ENCODE assay signal across 17 mouse cellular contexts in the genomic region with DNA sequence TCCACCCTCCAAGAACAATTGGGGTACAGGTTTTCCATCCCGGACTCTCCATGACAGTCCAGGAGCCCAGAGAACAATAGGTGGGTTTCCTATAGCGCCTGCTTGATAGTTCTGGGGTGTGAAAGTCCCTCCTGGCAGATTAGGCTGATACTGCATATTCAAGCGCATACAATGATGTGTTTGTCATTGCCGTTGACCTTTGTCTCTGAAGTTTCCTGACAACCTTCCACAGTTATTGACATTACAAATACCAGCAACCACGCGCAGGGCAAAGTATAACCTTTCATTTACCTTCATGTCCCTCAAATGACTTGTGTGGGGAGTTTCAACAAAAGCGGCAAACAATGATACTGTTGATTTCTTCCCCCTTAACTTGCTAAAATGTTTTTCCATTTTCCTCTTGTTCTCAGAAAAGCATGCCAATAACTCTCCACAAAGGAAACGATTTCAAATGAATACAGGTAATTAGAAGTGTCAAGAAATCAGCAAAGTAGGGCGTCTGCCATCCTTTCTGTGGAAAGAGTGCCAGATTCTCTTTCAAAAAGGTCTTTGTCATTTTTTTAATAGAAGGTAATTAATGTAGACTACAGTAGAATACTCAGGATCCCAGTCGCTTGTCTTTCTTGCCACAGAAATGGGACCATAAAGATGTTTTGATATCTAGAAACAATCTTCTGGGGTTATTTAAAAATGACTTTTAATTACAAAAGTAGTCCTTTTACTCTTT.
DNase-seq lines count a peak whose midpoint lies in the region; ATAC-seq lines count a peak whose summit lies in the region.
"Had no signal": no experiment of that assay in that cellular context is flagged by ENCODE, and none has a peak within 500 bp of the region (broad histone marks: within the 10 kb centered on the region; RNA-seq: fewer than 3 reads in every experiment).

No protein-coding gene starts in this region.

- ATAC-seq in kidney, embryonic 16.5 days (ENCODE audit: low FRiP score, low TSS enrichment), result no peak
- peak; percentile 92 for ATAC-seq in intestine, embryonic 16.5 days
- peak; percentile 91 for ATAC-seq in liver, embryonic 16.5 days (ENCODE audit: low read depth)
- no peak for ATAC-seq in midbrain, embryonic 14.5 days (ENCODE audit: low FRiP score, low TSS enrichment)
- no peak for ATAC-seq in cerebellum, adult (ENCODE audit: insufficient number of reproducible peaks, low FRiP score, low TSS enrichment)

- no peaks in the 10 kb centered on the region for H3K9me3 ChIP-seq in kidney, embryonic 16.5 days (ENCODE audit: low read length)
- H3K9me3 ChIP-seq in intestine, embryonic 16.5 days (ENCODE audit: control insufficient read depth, low read length), result no peaks in the 10 kb centered on the region
- no peaks in the 10 kb centered on the region for H3K9me3 ChIP-seq in liver, embryonic 16.5 days (replicated peaks; ENCODE audit: control insufficient read depth, low read length)
- H3K9me3 ChIP-seq in midbrain, embryonic 14.5 days (ENCODE audit: control insufficient read depth, low read length), result no peaks in the 10 kb centered on the region
- H3K9me3 ChIP-seq: embryonic facial prominence, embryonic 12.5 days; hindbrain, embryonic 12.5 days; limb, embryonic 13.5 days had no signal

- H3K9ac ChIP-seq in kidney, embryonic 16.5 days (replicated peaks; ENCODE audit: low read length), result no peak overlapping the region
- H3K9ac ChIP-seq in intestine, embryonic 16.5 days (ENCODE audit: low read depth, low read length), result no peak overlapping the region
- H3K9ac ChIP-seq in liver, embryonic 16.5 days (ENCODE audit: low read depth, low read length), result no peak overlapping the region
- H3K9ac ChIP-seq in midbrain, embryonic 14.5 days (replicated peaks; ENCODE audit: low read length), result no peak overlapping the region
- H3K9ac ChIP-seq: embryonic facial prominence, embryonic 12.5 days; hindbrain, embryonic 12.5 days; limb, embryonic 13.5 days had no signal

- WGBS in kidney, embryonic 16.5 days, result 58% methylated on average over 10 of the region's 10 CpGs
- 49% methylated on average over 10 of the region's 10 CpGs for WGBS in intestine, embryonic 16.5 days
- 35% methylated on average over 10 of the region's 10 CpGs for WGBS in liver, embryonic 16.5 days (ENCODE audit: insufficient replicate concordance)
- WGBS in midbrain, embryonic 14.5 days, result 63% methylated on average over 10 of the region's 10 CpGs

- H3K4me3 ChIP-seq in kidney, embryonic 16.5 days (ENCODE audit: low read length), result no peak overlapping the region
- no peak overlapping the region for H3K4me3 ChIP-seq in intestine, embryonic 16.5 days (ENCODE audit: low read length)
- H3K4me3 ChIP-seq in liver, embryonic 16.5 days (ENCODE audit: low read depth, low read length), result no peak overlapping the region
- H3K4me3 ChIP-seq in midbrain, embryonic 14.5 days (replicated peaks; ENCODE audit: low read depth, low read length), result no peak overlapping the region
- H3K4me3 ChIP-seq: embryonic facial prominence, embryonic 12.5 days; heart, adult 2 months; hindbrain, embryonic 12.5 days; limb, embryonic 13.5 days had no signal

- 0 out of 2 replicates have a peak overlapping the region, but pooled peaks have one; percentile 38 for H3K27ac ChIP-seq in kidney, embryonic 16.5 days (ENCODE audit: low read length)
- peak overlapping the region; percentile 39; the same call in 1 of the 2 replicates for H3K27ac ChIP-seq in intestine, embryonic 16.5 days (ENCODE audit: low read length)
- H3K27ac ChIP-seq in liver, embryonic 16.5 days (ENCODE audit: low read length), result peak overlapping the region; percentile 70
- no peak overlapping the region for H3K27ac ChIP-seq in midbrain, embryonic 14.5 days (replicated peaks; ENCODE audit: low read depth, low read length)
- H3K27ac ChIP-seq: embryonic facial prominence, embryonic 12.5 days; heart, adult 2 months; hindbrain, embryonic 12.5 days; limb, embryonic 13.5 days had no signal

- H3K36me3 ChIP-seq in kidney, embryonic 16.5 days (ENCODE audit: insufficient read depth, low read length), result no peaks in the 10 kb centered on the region
- no peaks in the 10 kb centered on the region for H3K36me3 ChIP-seq in intestine, embryonic 16.5 days (ENCODE audit: control insufficient read depth, insufficient read depth, low read length)
- no peaks in the 10 kb centered on the region for H3K36me3 ChIP-seq in liver, embryonic 16.5 days (ENCODE audit: control insufficient read depth, insufficient read depth)
- H3K36me3 ChIP-seq in midbrain, embryonic 14.5 days (ENCODE audit: control insufficient read depth, insufficient read depth, low read length), result no peaks in the 10 kb centered on the region
- H3K36me3 ChIP-seq: embryonic facial prominence, embryonic 12.5 days; hindbrain, embryonic 12.5 days; limb, embryonic 13.5 days had no signal

- H3K4me2 ChIP-seq in kidney, embryonic 16.5 days (replicated peaks; ENCODE audit: low read depth, low read length), result no peak overlapping the region
- peak overlapping the region; percentile 32; the same call in 1 of the 2 replicates for H3K4me2 ChIP-seq in intestine, embryonic 16.5 days (ENCODE audit: low read depth, low read length)
- H3K4me2 ChIP-seq in liver, embryonic 16.5 days (ENCODE audit: low read depth, low read length), result peak overlapping the region; percentile 33; the same call in 1 of the 2 replicates
- H3K4me2 ChIP-seq in midbrain, embryonic 14.5 days (ENCODE audit: low read length), result no peak overlapping the region
- H3K4me2 ChIP-seq: embryonic facial prominence, embryonic 12.5 days; hindbrain, embryonic 12.5 days; limb, embryonic 13.5 days had no signal

- peaks cover 9% of the 10 kb centered on the region; the same call in 1 of the 2 replicates for H3K4me1 ChIP-seq in kidney, embryonic 16.5 days (ENCODE audit: insufficient read depth, low read length)
- peaks cover 11% of the 10 kb centered on the region; the same call in 1 of the 2 replicates for H3K4me1 ChIP-seq in intestine, embryonic 16.5 days (ENCODE audit: control insufficient read depth, insufficient read depth, low read length)
- no peaks in the 10 kb centered on the region for H3K4me1 ChIP-seq in liver, embryonic 16.5 days (ENCODE audit: control insufficient read depth, low read depth, low read length)
- no peaks in the 10 kb centered on the region for H3K4me1 ChIP-seq in midbrain, embryonic 14.5 days (ENCODE audit: control insufficient read depth, insufficient read depth, low read length)
- H3K4me1 ChIP-seq: hindbrain, embryonic 12.5 days; limb, embryonic 13.5 days had no signal

- no peak for DNase-seq in kidney, postnatal 25 days
- no peak for DNase-seq in midbrain, embryonic 14.5 days
- no peak for DNase-seq in ovary, postnatal 10 days (ENCODE audit: low spot score)
- DNase-seq: adrenal gland, postnatal 10 days; cerebellum, adult 9-11 months; heart, adult 2 months; kidney, adult 2 months; right cerebral cortex, adult 18-20 months; spleen, adult 18-20 months; thymus, postnatal 4 days had no signal

- H3K27me3 ChIP-seq in kidney, embryonic 16.5 days (ENCODE audit: insufficient read depth, low read length), result no peaks in the 10 kb centered on the region
- H3K27me3 ChIP-seq in intestine, embryonic 16.5 days (replicated peaks; ENCODE audit: control insufficient read depth, insufficient read depth, low read length), result no peaks in the 10 kb centered on the region
- no peaks in the 10 kb centered on the region for H3K27me3 ChIP-seq in liver, embryonic 16.5 days (ENCODE audit: control insufficient read depth, insufficient read depth, low read depth, low read length)
- H3K27me3 ChIP-seq in midbrain, embryonic 14.5 days (ENCODE audit: control insufficient read depth, insufficient read depth, low read length), result no peaks in the 10 kb centered on the region
- H3K27me3 ChIP-seq: embryonic facial prominence, embryonic 12.5 days; hindbrain, embryonic 12.5 days had no signal

Comparison
In these comparisons a context has a peak if more than half of its experiments do, and no peak if none do; other contexts are left out.
1. ATAC-seq: peak in intestine, embryonic 16.5 days (single experiment) and liver, embryonic 16.5 days (single experiment); none in kidney, embryonic 16.5 days (single experiment), midbrain, embryonic 14.5 days (single experiment) and cerebellum, adult (single experiment).
2. H3K4me2 ChIP-seq: peak in intestine, embryonic 16.5 days (single experiment) and liver, embryonic 16.5 days (single experiment); none in kidney, embryonic 16.5 days (single experiment) and midbrain, embryonic 14.5 days (single experiment).